Mouse (Mus musculus) c-Kit-positive CD71-negative TER-119-negative erythroid progenitor cells, embryonic 14.5 days (primary cell): ENCODE measurements around the gene Git1.
"Not testable (repeated sequence)": the region's sequence is repeated elsewhere in the genome, so short reads cannot be mapped to it uniquely, and the experiment has no call there.

Source experiments
- DNase-seq: peaks from one replicate; pipeline ENCODE4 v3.0.0-alpha.2; 2013; ENCODE audit warnings: low read depth

Gene Git1

DNA sequence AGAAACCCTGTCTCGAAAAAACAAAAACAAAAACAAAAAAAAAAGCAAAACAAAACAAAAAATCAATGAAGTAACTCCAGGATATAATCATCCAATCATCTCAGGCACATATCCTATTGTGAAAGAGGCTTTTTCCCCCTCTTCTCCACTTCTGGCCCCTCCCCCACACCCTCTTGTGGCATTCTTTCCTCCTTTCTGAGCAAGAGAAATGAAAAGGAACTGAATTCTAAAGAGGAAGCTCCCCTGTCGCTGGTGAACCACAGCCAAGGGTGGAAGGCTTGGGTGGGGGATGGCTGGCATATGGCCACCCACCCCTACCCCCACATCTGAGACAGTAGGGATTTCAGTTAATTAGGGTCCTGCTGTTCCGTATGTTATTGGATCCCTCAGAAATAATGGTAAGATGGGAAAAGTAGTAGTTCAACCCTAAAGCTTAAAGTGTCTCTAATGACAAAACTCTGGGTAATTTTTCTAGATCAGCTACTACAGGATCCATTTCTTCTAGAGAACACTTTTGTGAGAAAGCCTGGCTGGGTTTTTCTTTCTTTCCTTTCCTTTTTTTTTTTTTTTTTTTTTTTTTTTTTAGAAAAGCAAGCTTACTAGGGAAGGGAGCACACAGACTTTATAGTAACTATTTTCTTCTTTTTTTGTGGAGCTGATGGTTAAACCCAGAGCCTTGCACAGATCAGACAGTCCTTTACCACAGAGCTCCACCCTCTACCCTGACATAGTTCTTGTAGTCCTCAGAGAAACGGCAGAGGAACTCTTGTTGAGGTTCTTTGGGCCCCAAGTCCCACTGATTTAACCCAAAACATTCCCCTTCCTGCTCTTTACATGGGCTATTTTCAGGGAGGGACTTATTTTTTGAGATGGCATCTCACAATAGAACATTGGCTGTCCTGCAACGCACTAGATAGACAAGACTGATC, 27.5 kb downstream of the Git1 start:
- no peak for DNase-seq

DNA sequence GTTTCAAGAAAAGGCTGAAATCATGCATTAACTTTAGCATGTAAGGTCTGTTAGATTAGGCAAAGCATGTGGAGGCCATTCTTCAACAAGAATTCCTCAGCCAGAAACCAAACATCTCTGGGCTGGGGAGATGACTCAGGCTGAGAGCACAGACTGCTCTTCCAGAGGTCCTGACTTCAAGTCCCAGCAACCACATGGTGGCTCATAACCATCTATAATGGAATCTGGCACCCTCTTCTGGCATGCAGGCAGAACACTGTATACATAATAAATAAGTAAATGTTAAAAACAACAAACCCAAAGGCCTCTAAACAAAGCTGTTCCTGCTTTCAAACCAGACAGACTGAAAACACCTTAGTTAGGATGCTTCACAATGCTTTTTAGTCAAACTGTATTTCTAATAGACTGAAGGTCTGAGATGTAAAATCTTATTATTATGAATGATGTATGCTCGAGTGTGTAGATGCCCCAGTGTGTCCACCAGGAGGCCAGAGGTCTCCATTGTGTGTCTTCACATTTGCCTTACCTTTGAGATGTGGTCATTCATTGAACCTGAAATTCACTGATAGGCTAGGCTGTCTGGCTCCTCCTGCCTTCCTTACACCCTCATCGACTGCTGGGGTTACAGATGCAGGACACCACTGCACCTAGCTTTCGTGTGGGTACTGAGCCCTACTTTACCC, 32.6 kb downstream of the Git1 start:
- DNase-seq: no peak

DNA sequence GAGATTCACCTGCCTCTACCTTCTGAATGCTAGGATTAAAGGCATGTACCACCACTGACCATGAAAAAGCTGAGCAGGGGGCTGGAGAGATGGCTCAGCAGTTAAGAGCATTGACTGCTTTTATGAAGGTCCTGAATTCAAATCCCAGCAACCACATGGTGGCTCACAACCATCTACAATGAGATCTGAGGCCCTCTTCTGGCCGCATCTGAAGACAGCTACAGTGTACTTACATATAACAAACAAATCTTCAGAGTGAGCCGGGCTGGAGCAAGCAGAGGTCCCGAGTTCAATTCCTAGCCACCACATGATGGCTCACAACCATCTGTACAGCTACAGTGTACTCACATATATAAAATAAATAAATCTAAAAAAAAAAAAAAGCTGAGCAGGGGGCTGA, 35.1 kb downstream of the Git1 start:
- DNase-seq: not testable (repeated sequence)

DNA sequence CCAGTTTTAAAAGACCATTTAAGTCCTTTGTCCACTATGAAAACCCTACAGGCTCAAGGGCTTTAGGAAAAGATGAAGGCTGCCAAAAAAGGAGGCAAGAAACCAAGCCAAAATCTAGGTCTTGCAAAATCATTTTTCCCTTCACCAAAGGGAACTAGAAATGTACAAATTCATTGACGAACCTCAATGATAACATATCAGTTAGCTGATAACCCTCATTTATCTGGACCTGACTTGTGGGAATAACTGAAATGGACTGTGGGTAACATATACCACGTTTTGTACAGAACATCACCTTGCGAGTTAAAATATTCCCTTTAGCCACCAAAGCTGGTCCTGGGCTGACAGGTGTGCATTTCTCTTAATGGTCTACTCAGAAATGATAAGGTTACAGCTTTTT, 36.3 kb downstream of the Git1 start:
- DNase-seq: no peak

DNA sequence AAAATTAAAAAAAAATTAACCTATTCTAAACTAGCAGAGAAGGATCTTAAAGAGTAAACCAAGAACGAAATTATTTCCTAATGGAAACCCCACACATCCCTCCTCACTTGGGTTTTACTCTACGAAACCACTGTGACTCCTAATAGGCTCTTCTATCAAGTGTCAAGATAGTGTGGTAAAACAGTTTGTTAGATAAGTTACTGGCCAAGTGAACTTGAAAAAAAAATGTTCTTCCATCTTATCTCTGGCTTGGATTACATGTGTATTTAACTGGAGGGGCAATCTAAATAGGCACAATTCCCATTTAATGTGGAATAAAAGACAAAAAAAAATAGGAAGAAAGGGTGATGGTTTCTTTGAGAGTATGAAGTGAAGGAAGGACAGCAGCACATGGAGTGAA, 37.5 kb downstream of the Git1 start:
- DNase-seq: no peak

DNA sequence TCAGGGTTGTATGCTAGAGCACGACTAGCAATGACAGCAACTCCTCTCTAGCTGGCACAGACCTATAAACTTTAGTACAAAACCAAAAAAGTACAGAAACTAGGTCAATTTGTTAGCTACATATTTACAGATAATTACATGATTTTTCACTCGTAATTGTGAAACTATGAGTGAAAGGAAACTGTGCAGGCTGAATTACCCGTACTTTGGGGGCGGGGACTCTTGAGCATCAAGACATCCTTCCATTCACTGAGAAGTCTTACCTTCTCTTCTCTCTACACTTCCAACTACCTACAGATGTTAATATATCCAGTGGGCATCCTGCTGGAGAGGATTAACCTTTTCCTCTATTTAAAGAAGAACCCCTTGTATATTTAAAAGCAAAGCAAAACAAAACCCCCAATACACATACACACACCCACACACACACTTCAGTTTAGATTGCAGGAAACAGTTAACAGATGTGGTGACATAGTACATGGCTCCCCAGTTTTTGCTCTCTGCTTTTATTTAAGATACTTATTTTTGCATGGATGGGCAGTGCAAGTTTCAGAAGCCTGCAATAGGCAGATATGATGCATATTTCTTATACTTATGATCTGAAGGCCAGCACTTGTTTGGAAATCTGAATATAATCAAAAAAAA, 39.0 kb downstream of the Git1 start:
- no peak for DNase-seq

DNA sequence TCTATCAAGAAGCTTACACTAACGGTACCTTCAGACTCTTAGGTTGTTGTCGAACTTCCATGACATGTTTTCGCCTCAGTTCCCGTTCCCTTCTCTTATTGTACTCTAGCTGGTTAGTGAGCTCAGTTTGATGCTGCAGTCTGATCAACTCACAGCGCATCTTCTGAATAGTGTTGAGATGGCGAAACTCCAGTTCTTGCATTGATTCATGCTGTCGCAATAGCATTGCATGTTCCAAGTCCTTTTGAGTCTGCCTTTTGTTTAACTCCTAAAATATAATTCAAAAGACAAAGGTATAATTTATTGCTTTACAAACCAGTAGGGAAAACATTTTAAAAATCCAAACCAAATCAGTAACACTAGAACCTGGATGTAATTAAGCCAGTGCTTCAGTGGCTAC, 51.9 kb downstream of the Git1 start:
- no peak for DNase-seq
